Mouse (Mus musculus): ENCODE measurements around the gene Stub1.

DNA sequence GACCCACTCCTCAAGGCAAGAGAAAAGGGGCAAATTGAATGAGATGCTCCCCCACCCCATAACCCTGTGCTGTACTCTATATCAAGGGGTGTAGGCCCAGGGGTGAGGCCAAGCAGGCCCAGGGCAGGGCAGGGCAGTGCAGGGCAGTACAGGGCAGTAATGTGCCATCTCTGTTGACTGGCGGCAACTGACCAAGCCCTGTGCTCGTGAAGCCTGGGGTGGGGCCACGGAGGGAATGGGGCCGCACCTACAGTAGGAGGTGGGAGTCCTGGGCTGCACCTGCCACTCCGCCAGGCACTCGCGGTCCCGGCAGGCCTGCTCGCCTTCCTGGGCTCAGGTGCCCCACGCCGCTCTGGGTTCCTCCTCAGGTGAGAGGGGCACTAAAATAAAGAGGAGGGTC, 32.1 kb upstream of the Stub1 start:
- TF ChIP-seq EP300 (IDR thresholded peaks at IDR 0.05; ENCODE audit: low read depth in 1 of 2, low read length in 2 of 2) (no peak), TCF12 (IDR thresholded peaks at IDR 0.05; ENCODE audit: low read depth, low read length) (no peak), CTCF (IDR thresholded peaks at IDR 0.05 in 2 of 3, conservative IDR thresholded peaks at IDR 0.05 in 1 of 3; ENCODE audit: control insufficient read depth in 1 of 3, insufficient read depth in 1 of 3, low read depth in 2 of 3, low read length in 3 of 3, poor library complexity in 1 of 3, severe bottlenecking in 1 of 3) (no peak), MAZ (IDR thresholded peaks at IDR 0.05; ENCODE audit: low read depth, low read length) (no peak), GATA1 (IDR thresholded peaks at IDR 0.05; ENCODE audit: low read depth, low read length) (no peak), E2F4 (IDR thresholded peaks at IDR 0.05; ENCODE audit: borderline replicate concordance, low read depth, low read length) (no peak), MAX (IDR thresholded peaks at IDR 0.05; ENCODE audit: low read length) (no peak), UBTF (IDR thresholded peaks at IDR 0.05; ENCODE audit: borderline replicate concordance, insufficient read depth, low read depth, low read length) (no peak)
